Mouse (Mus musculus) granulocyte monocyte progenitor cell, adult 5-6 weeks (primary cell): Measurements from ENCODE around the gene Enpep. TPM values are rescaled to one million over a fixed set of nuclear protein-coding genes. Genes with fewer than 3 reads are reported as not detected.

ENCODE experiments used
- ATAC-seq: replicated peaks from 2 replicates; pipeline ENCODE4 v1.8.0; 2016; ENCODE audit warnings: mild to moderate bottlenecking, moderate TSS enrichment, inconsistent platforms; ENCODE audit not compliant: poor library complexity, severe bottlenecking
- total RNA-seq, 2 experiments: library from RNA; stranded (forward) in 1 of 2; stranded (reverse) in 1 of 2; fragments of 200-712, 200-1000 nt in 1 of 2; fragments of >200 nt in 1 of 2; fragmentation: Nextera tagmentation in 1 of 2; gene quantifications; 2 replicates each; pipeline ENCODE4 v1.2.3; 2014 to 2017

Gene Enpep
- total RNA-seq, 2 experiments from 2014 or later: not detected

GRCm38 (mm10) chr3:129256766-129257165 lies 75.8 kb downstream of the Enpep start:
- peak; percentile 46; the same call in 1 of the 2 replicates for ATAC-seq

- no peak for ATAC-seq
These were observed 76.2 kb downstream of the Enpep start for GRCm38 (mm10) chr3:129256283-129256682.

- ATAC-seq: no peak
These were observed 78.3 kb downstream of the Enpep start for GRCm38 (mm10) chr3:129254246-129254645.

- no peak for ATAC-seq
These were observed 81.5 kb downstream of the Enpep start for GRCm38 (mm10) chr3:129250997-129251396.

GRCm38 (mm10) chr3:129238664-129239258 lies 93.8 kb downstream of the Enpep start:
- ATAC-seq: no peak

- no peak for ATAC-seq
These were observed 94.5 kb downstream of the Enpep start for GRCm38 (mm10) chr3:129238010-129238409.

- no peak for ATAC-seq
These were observed 105.2 kb downstream of the Enpep start for GRCm38 (mm10) chr3:129227331-129227730.

GRCm38 (mm10) chr3:129226681-129227080 lies 105.8 kb downstream of the Enpep start:
- no peak for ATAC-seq

GRCm38 (mm10) chr3:129225577-129226289 lies 106.8 kb downstream of the Enpep start:
- no peak for ATAC-seq

GRCm38 (mm10) chr3:129224806-129225576 lies 107.5 kb downstream of the Enpep start:
- ATAC-seq: peak; percentile 33

GRCm38 (mm10) chr3:129223964-129224805 lies 108.3 kb downstream of the Enpep start:
- no peak; the same call in 1 of the 2 replicates for ATAC-seq

GRCm38 (mm10) chr3:129223401-129223800 lies 109.1 kb downstream of the Enpep start:
- ATAC-seq: no peak

- ATAC-seq: no peak
These were observed 109.9 kb downstream of the Enpep start for GRCm38 (mm10) chr3:129222448-129223290.

- ATAC-seq: no peak
These were observed 110.9 kb downstream of the Enpep start for GRCm38 (mm10) chr3:129221380-129222260.

GRCm38 (mm10) chr3:129220681-129221379 lies 111.7 kb downstream of the Enpep start:
- ATAC-seq: no peak

GRCm38 (mm10) chr3:129220086-129220670 lies 112.3 kb downstream of the Enpep start:
- no peak for ATAC-seq
